Mouse (Mus musculus) cerebellum, adult 8-10 months (tissue): ENCODE data around the gene Kidins220.

ENCODE experiments used
- DNase-seq: peaks from one replicate; pipeline ENCODE4 v3.0.0; 2022

Gene Kidins220

GRCm38 (mm10) chr12:24974446-24975114, at the start of gene Kidins220:
TSS of gene Kidins220 (plus strand) at chr12:24974925.
- DNase-seq: peak; percentile 96

- no peak for DNase-seq
Measured at GRCm38 (mm10) chr12:24925276-24925675, 49.4 kb upstream of the Kidins220 start.

GRCm38 (mm10) chr12:24925684-24926083, 49.0 kb upstream of the Kidins220 start:
- DNase-seq: no peak

- DNase-seq: peak; percentile 32
Measured at GRCm38 (mm10) chr12:24928051-24928748, 46.5 kb upstream of the Kidins220 start.

- no peak for DNase-seq
Measured at GRCm38 (mm10) chr12:24929043-24929442, 45.7 kb upstream of the Kidins220 start.

- no peak for DNase-seq
Measured at GRCm38 (mm10) chr12:24930760-24931159, 44.0 kb upstream of the Kidins220 start.

- no peak for DNase-seq
Measured at GRCm38 (mm10) chr12:24932120-24932519, 42.6 kb upstream of the Kidins220 start.

GRCm38 (mm10) chr12:24933206-24933775, 41.4 kb upstream of the Kidins220 start:
- DNase-seq: no peak

- DNase-seq: no peak
Measured at GRCm38 (mm10) chr12:24933996-24934395, 40.7 kb upstream of the Kidins220 start.

GRCm38 (mm10) chr12:24936281-24936680, 38.4 kb upstream of the Kidins220 start:
- no peak for DNase-seq

GRCm38 (mm10) chr12:24939372-24939771, 35.4 kb upstream of the Kidins220 start:
- DNase-seq: no peak

- DNase-seq: no peak
Measured at GRCm38 (mm10) chr12:24942619-24943287, 32.0 kb upstream of the Kidins220 start.

GRCm38 (mm10) chr12:24943427-24943826, 31.3 kb upstream of the Kidins220 start:
- no peak for DNase-seq

GRCm38 (mm10) chr12:24944597-24944996, 30.1 kb upstream of the Kidins220 start:
- DNase-seq: no peak

GRCm38 (mm10) chr12:24947065-24947464, 27.7 kb upstream of the Kidins220 start:
- no peak for DNase-seq

- DNase-seq: peak; percentile 27
Measured at GRCm38 (mm10) chr12:24948344-24948743, 26.4 kb upstream of the Kidins220 start.

- DNase-seq: no peak
Measured at GRCm38 (mm10) chr12:24950376-24951046, 24.2 kb upstream of the Kidins220 start.

- peak; percentile 39 for DNase-seq
Measured at GRCm38 (mm10) chr12:24952147-24952546, 22.6 kb upstream of the Kidins220 start.

- no peak for DNase-seq
Measured at GRCm38 (mm10) chr12:24955137-24955536, 19.6 kb upstream of the Kidins220 start.

GRCm38 (mm10) chr12:24958526-24958925, 16.2 kb upstream of the Kidins220 start:
- no peak for DNase-seq

- no peak for DNase-seq
Measured at GRCm38 (mm10) chr12:24961821-24962220, 12.9 kb upstream of the Kidins220 start.

GRCm38 (mm10) chr12:24962362-24962967, 12.3 kb upstream of the Kidins220 start:
- no peak for DNase-seq
